Mouse (Mus musculus) induced T-regulatory cell, adult 2 months (primary cell): ENCODE data around the gene Ppil6.

Source experiments
- DNase-seq: peaks from one replicate; pipeline ENCODE4 v3.0.0-alpha.2; 2012; ENCODE audit warnings: low read depth

Gene Ppil6

GRCm38 (mm10) chr10:41525696-41526095, 35.5 kb downstream of the Ppil6 start:
- no peak for DNase-seq

- peak; percentile 70 for DNase-seq
Measured at GRCm38 (mm10) chr10:41529972-41530371, 39.7 kb downstream of the Ppil6 start.

DNA sequence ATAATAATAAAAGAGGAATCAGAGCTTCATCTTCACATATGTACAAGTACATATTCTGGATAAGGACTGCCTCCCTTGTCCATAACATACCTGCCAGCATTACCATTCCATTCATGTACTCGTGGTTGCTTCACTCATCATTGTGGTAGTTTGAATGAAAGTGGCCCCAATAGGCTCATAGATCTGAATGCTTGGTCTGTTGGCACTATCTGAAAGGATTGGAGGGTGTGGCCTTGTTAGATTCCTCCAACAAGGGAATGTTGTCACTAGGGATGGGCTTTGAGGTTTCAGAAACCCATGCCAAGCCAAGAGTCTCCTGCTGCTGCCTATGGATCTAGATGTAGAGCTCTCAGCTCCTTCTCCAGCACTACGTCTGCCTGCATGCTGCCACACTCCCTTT, 45.8 kb downstream of the Ppil6 start:
- DNase-seq: no peak

DNA sequence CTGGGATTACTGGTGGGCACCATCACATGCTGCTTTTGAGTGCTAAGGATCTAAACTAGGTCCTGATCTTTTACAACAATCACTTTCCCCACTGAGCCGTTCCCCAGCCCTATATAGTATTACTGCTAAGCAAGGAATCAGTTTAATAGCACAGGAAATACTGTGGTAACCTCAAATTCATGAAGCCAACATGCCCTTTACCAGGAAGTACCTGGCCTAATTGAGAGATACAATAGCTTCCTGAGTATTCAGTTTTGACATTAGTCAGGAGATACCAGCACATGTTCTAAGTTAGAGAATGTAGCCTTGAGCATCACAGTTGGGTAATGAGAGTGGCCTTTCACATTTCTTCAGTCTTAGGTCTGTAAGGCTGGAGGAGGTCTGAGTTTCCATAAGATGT, 46.5 kb downstream of the Ppil6 start:
- no peak for DNase-seq

DNA sequence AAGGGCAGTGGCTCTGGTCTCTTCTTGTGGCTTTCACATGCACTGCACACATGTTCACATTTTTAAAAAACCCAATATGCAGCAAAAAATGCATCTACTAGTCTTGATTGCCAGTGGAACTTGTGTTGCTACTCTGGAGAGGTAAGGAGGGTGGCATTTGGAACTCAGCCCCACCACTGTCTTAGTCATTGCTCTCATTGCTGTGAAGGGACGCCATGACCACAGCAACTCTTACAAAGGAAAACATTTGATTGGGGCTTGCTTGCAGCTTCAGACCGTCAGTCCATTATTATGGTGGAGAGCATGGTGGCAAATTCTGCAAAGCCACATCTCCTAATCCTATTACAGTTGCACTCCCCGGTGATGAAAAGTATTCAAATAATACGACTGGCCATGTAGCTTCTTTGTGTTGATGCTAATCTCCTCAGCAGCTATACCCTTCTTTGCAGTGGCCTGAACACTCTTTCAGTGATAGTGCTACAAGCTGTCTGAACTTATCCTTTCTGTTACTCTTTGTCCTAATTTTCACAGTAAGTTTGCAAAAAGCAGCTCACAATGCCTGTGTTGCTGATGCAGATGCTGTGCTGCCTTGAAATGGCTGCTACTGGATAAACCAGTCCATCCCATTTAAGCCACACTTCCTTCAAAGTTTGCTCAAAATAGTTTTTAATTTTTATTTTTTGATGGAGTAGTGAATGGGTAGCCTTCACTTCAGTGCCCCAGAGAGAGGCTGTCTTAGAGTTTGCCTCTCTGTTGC, 47.2 kb downstream of the Ppil6 start:
- DNase-seq: no peak

DNA sequence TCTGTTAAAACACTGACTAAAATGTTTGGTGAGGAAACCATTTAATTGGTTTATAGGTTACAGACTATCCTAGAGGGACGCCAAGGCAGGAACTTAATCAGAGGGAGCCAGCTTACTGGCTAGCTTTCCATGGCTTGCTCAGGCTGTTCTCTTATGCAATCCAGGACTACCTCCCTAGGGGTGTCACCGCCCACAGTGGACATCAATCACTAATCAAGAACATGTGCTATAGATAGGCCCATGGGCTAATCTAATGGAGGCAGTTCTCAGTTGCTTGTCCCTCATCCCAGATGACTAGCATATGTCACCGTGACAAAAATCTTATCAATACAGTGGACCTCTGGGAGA, 47.7 kb downstream of the Ppil6 start:
- DNase-seq: no peak

- DNase-seq: no peak
Measured at GRCm38 (mm10) chr10:41538986-41539385, 48.7 kb downstream of the Ppil6 start.

DNA sequence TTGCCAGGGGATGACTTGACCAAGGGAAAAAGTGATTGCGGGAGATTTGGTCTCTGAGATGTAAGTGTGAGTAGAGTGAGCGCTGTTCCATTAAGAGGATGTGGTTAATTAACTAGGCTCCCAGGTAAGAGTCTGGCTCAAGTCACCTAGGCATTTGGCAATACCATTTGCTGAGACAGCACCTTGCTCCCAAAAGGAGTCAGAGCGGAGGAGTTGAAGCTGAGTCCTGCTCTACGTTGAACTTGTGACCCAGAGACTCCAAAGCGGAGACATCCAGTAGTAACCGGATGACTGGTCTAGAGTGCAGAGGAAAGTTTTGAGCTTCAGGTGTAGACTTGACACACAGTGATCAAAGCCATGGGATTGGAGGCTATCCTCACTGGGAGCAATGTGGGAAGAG, 51.8 kb downstream of the Ppil6 start:
- no peak for DNase-seq

- no peak for DNase-seq
Measured at GRCm38 (mm10) chr10:41543439-41543838, 53.2 kb downstream of the Ppil6 start.

- DNase-seq: no peak
Measured at GRCm38 (mm10) chr10:41543844-41544243, 53.6 kb downstream of the Ppil6 start.

GRCm38 (mm10) chr10:41544481-41545190, 54.4 kb downstream of the Ppil6 start:
- peak; percentile 63 for DNase-seq

GRCm38 (mm10) chr10:41545224-41545755, 55.1 kb downstream of the Ppil6 start:
- DNase-seq: no peak

- DNase-seq: no peak
Measured at GRCm38 (mm10) chr10:41546396-41547165, 56.3 kb downstream of the Ppil6 start.

GRCm38 (mm10) chr10:41550711-41551110, 60.5 kb downstream of the Ppil6 start:
- no peak for DNase-seq

GRCm38 (mm10) chr10:41552319-41552718, 62.1 kb downstream of the Ppil6 start:
- DNase-seq: no peak

DNA sequence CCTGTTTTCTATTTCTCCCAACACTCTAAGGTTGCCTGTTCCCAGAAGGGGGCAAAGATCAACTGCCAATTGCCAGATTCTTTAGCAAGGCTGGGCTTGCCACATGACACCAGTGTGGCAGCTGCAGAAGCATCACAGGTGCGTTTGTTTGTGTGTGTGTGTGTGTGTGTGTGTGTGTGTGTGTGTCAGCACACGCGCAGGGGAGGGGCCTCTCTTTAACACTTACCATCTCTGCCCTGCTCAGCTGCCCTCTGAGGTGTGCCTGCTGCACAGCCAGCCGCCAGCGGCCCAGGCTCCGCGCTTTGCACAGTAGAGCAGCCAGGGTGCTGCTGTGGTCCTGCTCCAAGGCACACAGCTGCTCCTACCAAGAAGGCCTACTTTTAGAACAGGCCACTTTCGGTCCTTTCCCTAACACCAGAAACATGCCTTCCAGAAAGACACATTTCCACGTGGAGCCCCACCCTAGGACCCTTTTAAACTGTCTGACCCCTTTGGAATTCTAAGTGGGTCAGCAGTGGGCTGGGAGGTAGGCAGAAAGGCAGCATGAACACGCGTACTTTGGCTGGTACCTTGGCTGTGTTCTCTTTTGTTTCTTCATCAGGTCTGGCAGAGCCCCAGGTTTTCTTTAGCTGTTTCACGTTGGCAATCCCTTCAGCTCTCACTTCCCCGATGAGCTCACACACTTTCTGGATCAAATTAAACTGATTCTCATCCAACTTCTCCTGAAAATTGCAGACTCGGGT, 62.8 kb downstream of the Ppil6 start:
- DNase-seq: peak; percentile 25

GRCm38 (mm10) chr10:41553711-41554110, 63.5 kb downstream of the Ppil6 start:
- DNase-seq: no peak

DNA sequence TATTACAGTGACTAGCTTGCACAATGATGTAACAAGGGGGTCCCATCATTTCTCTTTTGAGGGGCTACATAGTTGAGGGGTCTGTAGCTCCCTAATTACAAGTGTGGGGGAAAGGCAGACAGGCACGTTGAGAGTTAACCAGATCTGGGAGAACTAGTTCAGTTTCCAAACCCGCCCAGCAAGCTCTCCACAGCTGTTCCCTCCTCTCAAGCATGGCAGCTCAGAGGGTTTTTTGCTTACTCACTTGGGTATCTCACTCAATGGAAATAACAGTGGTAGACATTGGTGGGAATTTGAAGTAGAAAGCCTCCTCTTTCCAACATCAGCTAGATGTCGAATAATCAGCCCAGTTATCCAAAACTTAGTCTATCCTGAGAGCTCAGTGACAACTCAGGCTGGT, 64.8 kb downstream of the Ppil6 start:
- no peak for DNase-seq

GRCm38 (mm10) chr10:41558401-41558800, 68.2 kb downstream of the Ppil6 start:
- DNase-seq: no peak

- no peak for DNase-seq
Measured at GRCm38 (mm10) chr10:41561701-41562395, 71.6 kb downstream of the Ppil6 start.
